ENCODE assay signal across 37 mouse cellular contexts in the genomic region with DNA sequence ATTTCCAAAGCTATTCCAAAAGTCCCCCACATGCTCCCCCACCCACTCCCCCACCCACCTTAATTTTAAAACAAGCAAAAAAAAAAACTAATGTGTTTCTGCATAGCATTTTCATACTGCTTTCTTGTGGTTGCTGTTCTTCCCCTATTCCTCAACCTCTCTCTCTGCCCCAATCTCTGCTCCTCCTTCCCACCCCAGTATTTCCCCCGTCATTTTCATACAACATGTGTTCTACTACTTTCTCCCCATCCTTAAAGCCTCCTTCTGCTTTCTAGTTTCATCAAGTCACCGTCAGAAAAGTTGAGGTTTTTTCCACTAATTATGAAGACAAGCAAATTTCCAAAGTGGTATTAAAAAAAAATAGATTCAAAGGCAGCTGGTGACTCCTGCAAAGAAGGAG. TPM values are rescaled to one million over a fixed set of nuclear protein-coding genes. Genes with fewer than 3 reads are reported as not detected.
"Had no signal": no experiment of that assay in that cellular context is flagged by ENCODE, and none has a peak within 500 bp of the region (broad histone marks: within the 10 kb centered on the region; RNA-seq: fewer than 3 reads in every experiment).

No protein-coding gene starts in this region.

- DNase-seq: left cerebral cortex, postnatal 4 days; liver; liver, embryonic 13.5 days; liver, postnatal 0 days; lung, adult 18-20 months; lung, adult 2 months; lung, embryonic 14.5 days; lung, postnatal 10 days; lung, postnatal 14 days; lung, postnatal 36 days; lung, postnatal 4 days; midbrain, embryonic 14.5 days had no signal

- H3K4me3 ChIP-seq: limb, embryonic 10.5 days; limb, embryonic 12.5 days; limb, embryonic 13.5 days; limb, embryonic 15.5 days; liver, embryonic 12.5 days; liver, embryonic 13.5 days; liver, embryonic 15.5 days; lung, embryonic 15.5 days; megakaryocyte, embryonic 14.5 days; midbrain, embryonic 10.5 days; midbrain, embryonic 12.5 days; midbrain, embryonic 13.5 days; midbrain, embryonic 15.5 days; myocyte; neural tube, embryonic 12.5 days had no signal

- H3K27me3 ChIP-seq: limb, embryonic 12.5 days; limb, embryonic 15.5 days; liver, embryonic 12.5 days; liver, embryonic 13.5 days; liver, embryonic 15.5 days; lung, embryonic 15.5 days; megakaryocyte, embryonic 14.5 days; midbrain, embryonic 12.5 days; midbrain, embryonic 15.5 days; neural tube, embryonic 12.5 days had no signal

- H3K4me1 ChIP-seq: limb, embryonic 10.5 days; limb, embryonic 12.5 days; limb, embryonic 13.5 days; limb, embryonic 15.5 days; liver, embryonic 12.5 days; liver, embryonic 13.5 days; liver, embryonic 15.5 days; lung, embryonic 15.5 days; megakaryocyte, embryonic 14.5 days; midbrain, embryonic 10.5 days; midbrain, embryonic 12.5 days; midbrain, embryonic 13.5 days; midbrain, embryonic 15.5 days; neural tube, embryonic 12.5 days had no signal

- H3K9ac ChIP-seq: limb, embryonic 12.5 days; limb, embryonic 13.5 days; limb, embryonic 15.5 days; liver, embryonic 12.5 days; liver, embryonic 13.5 days; liver, embryonic 14.5 days; liver, embryonic 15.5 days; liver, postnatal 0 days; lung, embryonic 14.5 days; lung, embryonic 15.5 days; midbrain, embryonic 12.5 days; midbrain, embryonic 13.5 days; midbrain, embryonic 15.5 days; neural tube, embryonic 12.5 days had no signal

- H3K4me2 ChIP-seq: limb, embryonic 12.5 days; limb, embryonic 13.5 days; limb, embryonic 15.5 days; liver, embryonic 11.5 days; liver, embryonic 12.5 days; liver, embryonic 13.5 days; liver, embryonic 15.5 days; lung, embryonic 14.5 days; lung, embryonic 15.5 days; midbrain, embryonic 11.5 days; midbrain, embryonic 12.5 days; midbrain, embryonic 13.5 days; midbrain, embryonic 15.5 days; neural tube, embryonic 12.5 days had no signal

- H3K9me3 ChIP-seq: limb, embryonic 10.5 days; limb, embryonic 12.5 days; limb, embryonic 13.5 days; limb, embryonic 15.5 days; liver, embryonic 12.5 days; liver, embryonic 13.5 days; liver, embryonic 15.5 days; lung, embryonic 15.5 days; megakaryocyte, embryonic 14.5 days; midbrain, embryonic 10.5 days; midbrain, embryonic 12.5 days; midbrain, embryonic 13.5 days; midbrain, embryonic 15.5 days; neural tube, embryonic 12.5 days had no signal

- H3K27ac ChIP-seq: limb, embryonic 10.5 days; limb, embryonic 12.5 days; limb, embryonic 13.5 days; limb, embryonic 15.5 days; liver, embryonic 12.5 days; liver, embryonic 13.5 days; liver, embryonic 14.5 days; liver, embryonic 15.5 days; lung, embryonic 15.5 days; macrophage; midbrain, embryonic 10.5 days; midbrain, embryonic 12.5 days; midbrain, embryonic 13.5 days; midbrain, embryonic 15.5 days; neural tube, embryonic 12.5 days had no signal

- H3K36me3 ChIP-seq: limb, embryonic 10.5 days; limb, embryonic 12.5 days; limb, embryonic 13.5 days; limb, embryonic 15.5 days; liver, embryonic 12.5 days; liver, embryonic 13.5 days; liver, embryonic 15.5 days; lung, embryonic 15.5 days; midbrain, embryonic 10.5 days; midbrain, embryonic 12.5 days; midbrain, embryonic 13.5 days; midbrain, embryonic 15.5 days; neural tube, embryonic 12.5 days had no signal

RNA-seq across cellular contexts. Expression of a gene that starts 25.3 kb away (rescaled TPM):
- total RNA-seq: liver, adult 2 months; megakaryocyte progenitor cell, adult 5-6 weeks; megakaryocyte, adult 5-6 weeks; megakaryocyte-erythroid progenitor cell, adult 5-6 weeks; monocyte, adult 5-6 weeks had no signal
- polyA plus RNA-seq: liver, adult 2 months; liver, embryonic 11.5 days; liver, embryonic 12.5 days; liver, embryonic 13.5 days; liver, embryonic 14.5 days; liver, embryonic 15.5 days; liver, embryonic 16.5 days; liver, postnatal 0 days; lung, adult 2 months; lung, embryonic 14.5 days; lung, embryonic 15.5 days; lung, postnatal 0 days; macrophage; myocyte had no signal
